Mouse (Mus musculus) intestine, embryonic 15.5 days (tissue): Measurements from ENCODE around the gene Dip2b. TPM values are rescaled to one million over a fixed set of nuclear protein-coding genes. Genes with fewer than 3 reads are reported as not detected.

Experiments used
- ATAC-seq: fragments of 200-750 bp; cut with Nextera tagmentation; 2 replicates; pipeline ENCODE4 v1.8.0; 2017; ENCODE audit warnings: moderate TSS enrichment, moderate library complexity
- H3K27ac ChIP-seq: fragments of 300-500 bp; sonication (generic); 2 replicates; pipeline ENCODE4 v1.5.1; 2015; ENCODE audit warnings: mild to moderate bottlenecking, inconsistent platforms
- H3K27me3 ChIP-seq: fragments of 300-500 bp; sonication (generic); replicated peaks from 2 replicates; pipeline ENCODE4 v1.6.1; 2015; ENCODE audit warnings: inconsistent platforms
- H3K36me3 ChIP-seq: fragments of 300-500 bp; sonication (generic); 2 replicates; pipeline ENCODE4 v1.6.1; 2015; ENCODE audit warnings: inconsistent platforms
- H3K4me1 ChIP-seq: fragments of 300-500 bp; sonication (generic); replicated peaks from 2 replicates; pipeline ENCODE4 v1.6.1; 2015; ENCODE audit warnings: inconsistent platforms
- H3K4me2 ChIP-seq: fragments of 300-500 bp; sonication (generic); replicated peaks from 2 replicates; pipeline ENCODE4 v1.6.1; 2015; ENCODE audit warnings: mild to moderate bottlenecking, inconsistent platforms
- H3K4me3 ChIP-seq: fragments of 300-500 bp; sonication (generic); replicated peaks from 2 replicates; pipeline ENCODE4 v1.5.1; 2015; ENCODE audit warnings: inconsistent platforms
- H3K9ac ChIP-seq: fragments of 300-500 bp; sonication (generic); 2 replicates; pipeline ENCODE4 v1.6.1; 2015; ENCODE audit warnings: inconsistent platforms
- H3K9me3 ChIP-seq: fragments of 300-500 bp; sonication (generic); 2 replicates; pipeline ENCODE4 v1.6.1; 2016; ENCODE audit warnings: inconsistent platforms
- WGBS: fragments of 180-500 bp; shearing (Covaris S2); methylation state at CpG from one replicate; pipeline ENCODE4 v1.1.7; 2015; 5-methylcytosine and 5-hydroxymethylcytosine counted together
- polyA plus RNA-seq: library from polyadenylated mRNA; unstranded; fragments of >200 nt; fragmentation: Nextera tagmentation; extraction: Ambion mirVana; gene quantifications from 2 replicates; pipeline ENCODE4 v1.2.1, GENCODE M21; 2015

The Dip2b gene
- polyA plus RNA-seq, 1 experiment from 2014 or later = 7.6 TPM

GRCm38 (mm10) chr15:100119225-100119788, 80.8 kb downstream of the Dip2b start:
- H3K4me3 ChIP-seq = no peak overlapping the region
- 78% methylated on average over 6 of the region's 6 CpGs for WGBS
- no peak overlapping the region for H3K4me2 ChIP-seq
- no peak overlapping the region for H3K27ac ChIP-seq
- no peak for ATAC-seq
- H3K9ac ChIP-seq = no peak overlapping the region
- H3K36me3 ChIP-seq = peaks cover 6% of the 10 kb centered on the region
- no peaks in the 10 kb centered on the region for H3K27me3 ChIP-seq
- H3K9me3 ChIP-seq = no peaks in the 10 kb centered on the region
- 0 out of 2 replicates have a peak, but pooled peaks cover 12% of the 10 kb centered on the region for H3K4me1 ChIP-seq

- Histone ChIP-seq H3K4me2 (no peak overlapping the region), H3K9ac (no peak overlapping the region), H3K27ac (no peak overlapping the region), H3K4me3 (no peak overlapping the region), H3K36me3 (peaks cover 6% of the 10 kb centered on the region), H3K4me1 (peaks cover 11% of the 10 kb centered on the region; the same call in 1 of the 2 replicates), H3K9me3 (no peaks in the 10 kb centered on the region), H3K27me3 (no peaks in the 10 kb centered on the region)
- no peak for ATAC-seq
- WGBS = 83% methylated on average over 6 of the region's 6 CpGs
Observed at GRCm38 (mm10) chr15:100121437-100121836, 83.0 kb downstream of the Dip2b start.

- peaks cover 13% of the 10 kb centered on the region; the same call in 1 of the 2 replicates for H3K4me1 ChIP-seq
- no peaks in the 10 kb centered on the region for H3K36me3 ChIP-seq
- H3K27me3 ChIP-seq = no peaks in the 10 kb centered on the region
- no peak for ATAC-seq
- no peak overlapping the region for H3K4me3 ChIP-seq
- no peak overlapping the region for H3K27ac ChIP-seq
- H3K4me2 ChIP-seq = no peak overlapping the region
- no peaks in the 10 kb centered on the region for H3K9me3 ChIP-seq
- no peak overlapping the region for H3K9ac ChIP-seq
- WGBS = 52% methylated on average over 5 of the region's 5 CpGs
Observed at GRCm38 (mm10) chr15:100123867-100124266, 85.4 kb downstream of the Dip2b start.

- ATAC-seq = no peak
- Histone ChIP-seq H3K4me1 (peaks cover 11% of the 10 kb centered on the region; the same call in 1 of the 2 replicates), H3K9ac (no peak overlapping the region), H3K27ac (no peak overlapping the region), H3K36me3 (no peaks in the 10 kb centered on the region), H3K27me3 (no peaks in the 10 kb centered on the region), H3K4me2 (no peak overlapping the region), H3K9me3 (no peaks in the 10 kb centered on the region), H3K4me3 (no peak overlapping the region)
- 77% methylated on average over 6 of the region's 6 CpGs for WGBS
Observed at GRCm38 (mm10) chr15:100125245-100125644, 86.8 kb downstream of the Dip2b start.

GRCm38 (mm10) chr15:100126456-100127107, 88.1 kb downstream of the Dip2b start:
- no peak overlapping the region for H3K9ac ChIP-seq
- H3K27me3 ChIP-seq = no peaks in the 10 kb centered on the region
- no peak overlapping the region for H3K4me3 ChIP-seq
- H3K4me1 ChIP-seq = peaks cover 9% of the 10 kb centered on the region; the same call in 1 of the 2 replicates
- H3K9me3 ChIP-seq = no peaks in the 10 kb centered on the region
- 19% methylated on average over 11 of the region's 11 CpGs for WGBS
- H3K36me3 ChIP-seq = no peaks in the 10 kb centered on the region
- H3K4me2 ChIP-seq = no peak overlapping the region
- H3K27ac ChIP-seq = no peak overlapping the region
- peak; percentile 87 for ATAC-seq

GRCm38 (mm10) chr15:100129151-100129790, 90.8 kb downstream of the Dip2b start:
- H3K9ac ChIP-seq = no peak overlapping the region
- no peak overlapping the region for H3K4me2 ChIP-seq
- ATAC-seq = no peak
- H3K36me3 ChIP-seq = no peaks in the 10 kb centered on the region
- no peak overlapping the region for H3K4me3 ChIP-seq
- 72% methylated on average over 7 of the region's 7 CpGs for WGBS
- no peaks in the 10 kb centered on the region for H3K9me3 ChIP-seq
- H3K27ac ChIP-seq = no peak overlapping the region
- peaks cover 4% of the 10 kb centered on the region; the same call in 1 of the 2 replicates for H3K4me1 ChIP-seq
- no peaks in the 10 kb centered on the region for H3K27me3 ChIP-seq

- Histone ChIP-seq H3K9me3 (no peaks in the 10 kb centered on the region), H3K4me1 (peaks cover under 1% of the 10 kb centered on the region; the same call in 1 of the 2 replicates), H3K4me3 (no peak overlapping the region), H3K27ac (no peak overlapping the region), H3K36me3 (no peaks in the 10 kb centered on the region; the same call in 1 of the 2 replicates), H3K27me3 (no peaks in the 10 kb centered on the region), H3K9ac (no peak overlapping the region), H3K4me2 (no peak overlapping the region)
- ATAC-seq = no peak
- WGBS = 72% methylated on average over 5 of the region's 5 CpGs
Observed at GRCm38 (mm10) chr15:100139665-100140064, 101.2 kb downstream of the Dip2b start.

- ATAC-seq = no peak
- Histone ChIP-seq H3K4me2 (no peak overlapping the region), H3K9ac (no peak overlapping the region), H3K9me3 (no peaks in the 10 kb centered on the region), H3K4me3 (no peak overlapping the region), H3K4me1 (peaks cover 5% of the 10 kb centered on the region; the same call in 1 of the 2 replicates), H3K27ac (no peak overlapping the region), H3K27me3 (no peaks in the 10 kb centered on the region), H3K36me3 (no peaks in the 10 kb centered on the region; the same call in 1 of the 2 replicates)
- WGBS = 64% methylated on average over 4 of the region's 4 CpGs
Observed at GRCm38 (mm10) chr15:100140428-100140827, 102.0 kb downstream of the Dip2b start.

- peaks cover 8% of the 10 kb centered on the region; the same call in 1 of the 2 replicates for H3K4me1 ChIP-seq
- H3K4me2 ChIP-seq = no peak overlapping the region
- H3K4me3 ChIP-seq = no peak overlapping the region
- WGBS = 88% methylated on average over 11 of the region's 11 CpGs
- H3K27ac ChIP-seq = no peak overlapping the region
- no peaks in the 10 kb centered on the region for H3K27me3 ChIP-seq
- ATAC-seq = no peak
- H3K9me3 ChIP-seq = no peaks in the 10 kb centered on the region
- H3K9ac ChIP-seq = no peak overlapping the region
- H3K36me3 ChIP-seq = no peaks in the 10 kb centered on the region; the same call in 1 of the 2 replicates
Observed at GRCm38 (mm10) chr15:100143091-100143801, 104.8 kb downstream of the Dip2b start.

GRCm38 (mm10) chr15:100144854-100145824, 106.7 kb downstream of the Dip2b start:
- H3K4me2 ChIP-seq = no peak overlapping the region
- H3K9ac ChIP-seq = no peak overlapping the region
- H3K4me3 ChIP-seq = no peak overlapping the region
- H3K9me3 ChIP-seq = no peaks in the 10 kb centered on the region
- peak; percentile 61 for ATAC-seq
- 71% methylated on average over 15 of the region's 15 CpGs for WGBS
- no peaks in the 10 kb centered on the region for H3K27me3 ChIP-seq
- H3K36me3 ChIP-seq = no peaks in the 10 kb centered on the region
- peaks cover 8% of the 10 kb centered on the region; the same call in 1 of the 2 replicates for H3K4me1 ChIP-seq
- peak overlapping the region; percentile 32; the same call in 1 of the 2 replicates for H3K27ac ChIP-seq

- Histone ChIP-seq H3K4me3 (no peak overlapping the region), H3K4me2 (no peak overlapping the region)
Observed at GRCm38 (mm10) chr15:100145917-100146316, 107.5 kb downstream of the Dip2b start.

More at GRCm38 (mm10) chr15:100145917-100146316, 107.5 kb downstream of the Dip2b start:
- no peak overlapping the region for H3K9ac ChIP-seq
- ATAC-seq = peak; percentile 65
- peaks cover 8% of the 10 kb centered on the region; the same call in 1 of the 2 replicates for H3K4me1 ChIP-seq
- no peaks in the 10 kb centered on the region for H3K27me3 ChIP-seq
- H3K27ac ChIP-seq = peak overlapping the region; percentile 32; the same call in 1 of the 2 replicates
- 65% methylated on average over 3 of the region's 3 CpGs for WGBS
- no peaks in the 10 kb centered on the region for H3K9me3 ChIP-seq
- no peaks in the 10 kb centered on the region for H3K36me3 ChIP-seq
